Mouse (Mus musculus) liver, adult (tissue): ENCODE results near the gene Arid1b.

Source experiments
- GATA4 ChIP-seq: IDR thresholded peaks from 2 replicates; pipeline ENCODE4 v1.6.1; 2014; ENCODE audit warnings: mild to moderate bottlenecking, low read length; ENCODE audit not compliant: insufficient replicate concordance

The Arid1b gene

GRCm38 (mm10) chr17:5125856-5126806, 132.0 kb downstream of the Arid1b start:
- no peak for TF ChIP-seq GATA4

GRCm38 (mm10) chr17:5129606-5130005, 135.5 kb downstream of the Arid1b start:
- TF ChIP-seq GATA4, result no peak

GRCm38 (mm10) chr17:5130116-5130515, 136.0 kb downstream of the Arid1b start:
- TF ChIP-seq GATA4, result no peak

GRCm38 (mm10) chr17:5131706-5132105, 137.6 kb downstream of the Arid1b start:
- TF ChIP-seq GATA4, result no peak

- peak; percentile 59; the same call in 1 of the 2 replicates for TF ChIP-seq GATA4
Measured at GRCm38 (mm10) chr17:5132296-5132986, 138.3 kb downstream of the Arid1b start.

- no peak for TF ChIP-seq GATA4
Measured at GRCm38 (mm10) chr17:5132987-5133355, 138.8 kb downstream of the Arid1b start.

- no peak for TF ChIP-seq GATA4
Measured at GRCm38 (mm10) chr17:5133831-5134230, 139.7 kb downstream of the Arid1b start.

- no peak for TF ChIP-seq GATA4
Measured at GRCm38 (mm10) chr17:5134271-5134670, 140.1 kb downstream of the Arid1b start.

GRCm38 (mm10) chr17:5137936-5138335, 143.8 kb downstream of the Arid1b start:
- TF ChIP-seq GATA4, result no peak

GRCm38 (mm10) chr17:5138641-5139205, 144.6 kb downstream of the Arid1b start:
- no peak for TF ChIP-seq GATA4

GRCm38 (mm10) chr17:5139553-5139952, 145.4 kb downstream of the Arid1b start:
- TF ChIP-seq GATA4, result no peak

GRCm38 (mm10) chr17:5143735-5144439, 149.8 kb downstream of the Arid1b start:
- TF ChIP-seq GATA4, result no peak

- no peak for TF ChIP-seq GATA4
Measured at GRCm38 (mm10) chr17:5150660-5151063, 156.5 kb downstream of the Arid1b start.

GRCm38 (mm10) chr17:5151852-5152251, 157.7 kb downstream of the Arid1b start:
- TF ChIP-seq GATA4, result no peak

- no peak for TF ChIP-seq GATA4
Measured at GRCm38 (mm10) chr17:5153461-5153860, 159.3 kb downstream of the Arid1b start.
